Mouse (Mus musculus): ENCODE measurements around the gene Txnrd3. TPM values are rescaled to one million over a fixed set of nuclear protein-coding genes. Genes with fewer than 3 reads are reported as not detected.

The Txnrd3 gene
- polyA plus RNA-seq (2016; fragmentation: Nextera tagmentation; extraction: Ambion mirVana): 9.5 and 11.0 TPM in 2 replicates

GRCm38 (mm10) chr6:89643798-89644270 is at the start of gene Txnrd3:
Gene Txnrd3 (plus strand): TSS chr6:89643988.
- peak within 1 kb of the TSS; percentile 70 for H3K4me3 ChIP-seq
- H3K9me3 ChIP-seq (replicated peaks): no peaks in the 10 kb centered on the region
- no peaks in the 10 kb centered on the region for H3K27me3 ChIP-seq (ENCODE audit: low read depth, poor library complexity, severe bottlenecking)
- peaks cover 14% of the 10 kb centered on the region for H3K4me1 ChIP-seq
- under 1% methylated on average over 51 of the region's 51 CpGs for WGBS
- DNase-seq (ENCODE audit: low spot score): peak; percentile 91
- peak within 1 kb of the TSS; percentile 87 for H3K27ac ChIP-seq
- no peaks in the 10 kb centered on the region for H3K36me3 ChIP-seq

- peak within 1 kb of the TSS; percentile 78 for H3K27ac ChIP-seq
- H3K36me3 ChIP-seq: no peaks in the 10 kb centered on the region
- under 1% methylated on average over 56 of the region's 56 CpGs for WGBS
- no peaks in the 10 kb centered on the region for H3K9me3 ChIP-seq (replicated peaks)
- peak within 1 kb of the TSS; percentile 80 for H3K4me3 ChIP-seq
- no peaks in the 10 kb centered on the region for H3K27me3 ChIP-seq (ENCODE audit: low read depth, poor library complexity, severe bottlenecking)
- H3K4me1 ChIP-seq: peaks cover 5% of the 10 kb centered on the region; the same call in 1 of the 2 replicates
- DNase-seq (ENCODE audit: low spot score): peak; percentile 98
These were observed 48.6 kb upstream of the Txnrd3 start, which contains the start of gene Chchd6 for GRCm38 (mm10) chr6:89595018-89595776. Gene Chchd6 (minus strand): TSS chr6:89595652.

- Histone ChIP-seq H3K36me3 (no peaks in the 10 kb centered on the region), H3K4me3 (peak overlapping the region; percentile 80), H3K9me3 (replicated peaks) (no peaks in the 10 kb centered on the region), H3K4me1 (peaks cover 5% of the 10 kb centered on the region; the same call in 1 of the 2 replicates), H3K27ac (no peak overlapping the region), H3K27me3 (ENCODE audit: low read depth, poor library complexity, severe bottlenecking) (no peaks in the 10 kb centered on the region)
- 24% methylated on average over 5 of the region's 5 CpGs for WGBS
- no peak for DNase-seq (ENCODE audit: low spot score)
These were observed 48.0 kb upstream of the Txnrd3 start for GRCm38 (mm10) chr6:89595777-89596146.

- no peaks in the 10 kb centered on the region for H3K27me3 ChIP-seq (ENCODE audit: low read depth, poor library complexity, severe bottlenecking)
- peaks cover 5% of the 10 kb centered on the region; the same call in 1 of the 2 replicates for H3K4me1 ChIP-seq
- no peaks in the 10 kb centered on the region for H3K36me3 ChIP-seq
- DNase-seq (ENCODE audit: low spot score): no peak
- no peaks in the 10 kb centered on the region for H3K9me3 ChIP-seq (replicated peaks)
- H3K4me3 ChIP-seq: no peak overlapping the region
- no peak overlapping the region for H3K27ac ChIP-seq
- WGBS: 93% methylated on average over 1 of the region's 1 CpGs
These were observed 47.3 kb upstream of the Txnrd3 start for GRCm38 (mm10) chr6:89596510-89596909.

GRCm38 (mm10) chr6:89606096-89606495 is 37.7 kb upstream of the Txnrd3 start:
- no peak for DNase-seq (ENCODE audit: low spot score)
- no peaks in the 10 kb centered on the region for H3K36me3 ChIP-seq
- H3K4me1 ChIP-seq: no peaks in the 10 kb centered on the region
- H3K27me3 ChIP-seq (ENCODE audit: low read depth, poor library complexity, severe bottlenecking): no peaks in the 10 kb centered on the region
- H3K4me3 ChIP-seq: no peak overlapping the region
- H3K27ac ChIP-seq: no peak overlapping the region
- no peaks in the 10 kb centered on the region for H3K9me3 ChIP-seq (replicated peaks)
- WGBS: 71% methylated on average over 3 of the region's 3 CpGs

GRCm38 (mm10) chr6:89607999-89608398 is 35.8 kb upstream of the Txnrd3 start:
- Histone ChIP-seq H3K4me1 (0 out of 2 replicates have a peak, but pooled peaks cover 2% of the 10 kb centered on the region), H3K27me3 (ENCODE audit: low read depth, poor library complexity, severe bottlenecking) (no peaks in the 10 kb centered on the region), H3K9me3 (replicated peaks) (no peaks in the 10 kb centered on the region), H3K27ac (no peak overlapping the region), H3K36me3 (no peaks in the 10 kb centered on the region), H3K4me3 (no peak overlapping the region)
- WGBS: 51% methylated on average over 4 of the region's 4 CpGs
- DNase-seq (ENCODE audit: low spot score): no peak

GRCm38 (mm10) chr6:89613336-89614106 is 30.3 kb upstream of the Txnrd3 start:
- 65% methylated on average over 15 of the region's 15 CpGs for WGBS
- peak; percentile 42 for DNase-seq (ENCODE audit: low spot score)
- H3K9me3 ChIP-seq (replicated peaks): no peaks in the 10 kb centered on the region
- peaks cover 33% of the 10 kb centered on the region for H3K4me1 ChIP-seq
- peak overlapping the region; percentile 85 for H3K27ac ChIP-seq
- H3K27me3 ChIP-seq (ENCODE audit: low read depth, poor library complexity, severe bottlenecking): no peaks in the 10 kb centered on the region
- no peaks in the 10 kb centered on the region for H3K36me3 ChIP-seq
- H3K4me3 ChIP-seq: no peak overlapping the region

- Histone ChIP-seq H3K4me3 (no peak overlapping the region), H3K27ac (peak overlapping the region; percentile 85), H3K27me3 (ENCODE audit: low read depth, poor library complexity, severe bottlenecking) (no peaks in the 10 kb centered on the region), H3K4me1 (peaks cover 33% of the 10 kb centered on the region), H3K36me3 (no peaks in the 10 kb centered on the region), H3K9me3 (replicated peaks) (no peaks in the 10 kb centered on the region)
- WGBS: 25% methylated on average over 2 of the region's 2 CpGs
- DNase-seq (ENCODE audit: low spot score): no peak
These were observed 29.7 kb upstream of the Txnrd3 start for GRCm38 (mm10) chr6:89614107-89614471.

- H3K27me3 ChIP-seq (ENCODE audit: low read depth, poor library complexity, severe bottlenecking): no peaks in the 10 kb centered on the region
- H3K4me3 ChIP-seq: no peak overlapping the region
- H3K9me3 ChIP-seq (replicated peaks): no peaks in the 10 kb centered on the region
- WGBS: 78% methylated on average over 7 of the region's 7 CpGs
- H3K27ac ChIP-seq: peak overlapping the region; percentile 85; the same call in 1 of the 2 replicates
- peaks cover 33% of the 10 kb centered on the region for H3K4me1 ChIP-seq
- no peak for DNase-seq (ENCODE audit: low spot score)
- no peaks in the 10 kb centered on the region for H3K36me3 ChIP-seq
These were observed 29.0 kb upstream of the Txnrd3 start for GRCm38 (mm10) chr6:89614596-89615372.

GRCm38 (mm10) chr6:89615373-89615755 is 28.4 kb upstream of the Txnrd3 start:
- Histone ChIP-seq H3K27me3 (ENCODE audit: low read depth, poor library complexity, severe bottlenecking) (no peaks in the 10 kb centered on the region), H3K36me3 (no peaks in the 10 kb centered on the region), H3K4me1 (peaks cover 33% of the 10 kb centered on the region), H3K27ac (peak overlapping the region; percentile 85; the same call in 1 of the 2 replicates), H3K4me3 (no peak overlapping the region), H3K9me3 (replicated peaks) (no peaks in the 10 kb centered on the region)
- no peak for DNase-seq (ENCODE audit: low spot score)
- 58% methylated on average over 7 of the region's 7 CpGs for WGBS

GRCm38 (mm10) chr6:89622647-89623046 is 21.1 kb upstream of the Txnrd3 start:
- DNase-seq (ENCODE audit: low spot score): no peak
- Histone ChIP-seq H3K4me1 (no peaks in the 10 kb centered on the region), H3K36me3 (no peaks in the 10 kb centered on the region), H3K9me3 (replicated peaks) (no peaks in the 10 kb centered on the region), H3K27ac (no peak overlapping the region), H3K27me3 (ENCODE audit: low read depth, poor library complexity, severe bottlenecking) (no peaks in the 10 kb centered on the region), H3K4me3 (no peak overlapping the region)
- 86% methylated on average over 3 of the region's 3 CpGs for WGBS

- 75% methylated on average over 8 of the region's 8 CpGs for WGBS
These were observed 15.6 kb upstream of the Txnrd3 start for GRCm38 (mm10) chr6:89628045-89628785.

More at GRCm38 (mm10) chr6:89628045-89628785, 15.6 kb upstream of the Txnrd3 start:
- Histone ChIP-seq H3K4me3 (no peak overlapping the region), H3K27ac (no peak overlapping the region), H3K4me1 (peaks cover 5% of the 10 kb centered on the region; the same call in 1 of the 2 replicates), H3K36me3 (no peaks in the 10 kb centered on the region), H3K27me3 (ENCODE audit: low read depth, poor library complexity, severe bottlenecking) (0 out of 2 replicates have a peak, but pooled peaks cover 14% of the 10 kb centered on the region), H3K9me3 (replicated peaks) (no peaks in the 10 kb centered on the region)
- DNase-seq (ENCODE audit: low spot score): no peak
